Mouse (Mus musculus): ENCODE measurements around the gene Sox30.
"Not testable (repeated sequence)": the region's sequence is repeated elsewhere in the genome, so short reads cannot be mapped to it uniquely, and the experiment has no call there.

The Sox30 gene

DNA sequence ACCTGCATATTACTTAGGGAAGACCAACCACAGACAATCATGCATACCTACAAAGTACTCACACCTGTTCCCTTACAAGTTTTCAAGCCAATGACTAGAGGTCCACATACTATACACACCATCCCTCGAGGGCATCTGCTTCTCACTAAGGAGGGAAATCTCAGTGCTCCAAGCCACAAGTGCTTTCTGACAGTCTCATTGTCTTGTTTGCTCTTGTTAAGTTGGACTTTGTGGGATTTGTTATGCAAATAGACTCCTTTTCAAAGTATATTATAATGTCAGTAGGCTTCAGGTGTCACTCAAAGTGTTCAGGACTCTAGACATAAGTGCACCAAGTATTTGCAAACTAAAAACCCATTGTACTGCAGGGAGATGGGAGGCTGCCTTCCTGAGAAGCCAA lies 40.1 kb downstream of the Sox30 start:
- DNase-seq (ENCODE audit: extremely low spot score, low spot score) = no peak

- DNase-seq (ENCODE audit: extremely low spot score, low spot score) = no peak
Measured at GRCm38 (mm10) chr11:46021850-46022249, 41.7 kb downstream of the Sox30 start.

- no peak for DNase-seq (ENCODE audit: extremely low spot score, low spot score)
Measured at GRCm38 (mm10) chr11:46022983-46023382, 42.9 kb downstream of the Sox30 start.

DNA sequence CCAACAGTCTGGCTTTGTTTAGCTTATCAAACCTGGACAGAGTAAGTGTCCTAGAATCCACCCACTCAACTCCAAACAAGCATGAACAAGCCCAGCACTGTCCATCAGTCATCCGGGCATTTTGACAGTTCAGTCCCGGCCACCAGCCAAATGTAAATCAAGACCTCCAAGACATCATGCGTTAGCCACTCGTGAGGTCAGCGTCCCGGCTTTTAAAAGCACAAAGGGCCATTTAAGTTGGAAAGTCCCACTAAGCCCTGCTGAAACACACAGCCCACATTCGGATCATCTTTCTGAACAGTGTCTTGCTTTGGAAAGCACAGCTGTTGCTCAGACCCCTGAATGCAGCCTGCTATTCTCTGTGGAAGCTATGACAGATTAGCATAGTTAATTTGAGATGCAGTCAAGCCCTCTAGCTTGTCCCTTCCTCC lies 45.9 kb downstream of the Sox30 start:
- DNase-seq (ENCODE audit: extremely low spot score, low spot score) = no peak

- no peak for DNase-seq (ENCODE audit: extremely low spot score, low spot score)
Measured at GRCm38 (mm10) chr11:46027952-46028814, 48.1 kb downstream of the Sox30 start.

- no peak for DNase-seq (ENCODE audit: extremely low spot score, low spot score)
Measured at GRCm38 (mm10) chr11:46029485-46029884, 49.4 kb downstream of the Sox30 start.

GRCm38 (mm10) chr11:46030026-46030425 lies 49.9 kb downstream of the Sox30 start:
- no peak for DNase-seq (ENCODE audit: extremely low spot score, low spot score)

GRCm38 (mm10) chr11:46031470-46031869 lies 51.4 kb downstream of the Sox30 start:
- no peak for DNase-seq (ENCODE audit: extremely low spot score, low spot score)

GRCm38 (mm10) chr11:46032956-46033355 lies 52.8 kb downstream of the Sox30 start:
- DNase-seq (ENCODE audit: extremely low spot score, low spot score) = no peak

- no peak for DNase-seq (ENCODE audit: extremely low spot score, low spot score)
Measured at GRCm38 (mm10) chr11:46036374-46036773, 56.3 kb downstream of the Sox30 start.

DNA sequence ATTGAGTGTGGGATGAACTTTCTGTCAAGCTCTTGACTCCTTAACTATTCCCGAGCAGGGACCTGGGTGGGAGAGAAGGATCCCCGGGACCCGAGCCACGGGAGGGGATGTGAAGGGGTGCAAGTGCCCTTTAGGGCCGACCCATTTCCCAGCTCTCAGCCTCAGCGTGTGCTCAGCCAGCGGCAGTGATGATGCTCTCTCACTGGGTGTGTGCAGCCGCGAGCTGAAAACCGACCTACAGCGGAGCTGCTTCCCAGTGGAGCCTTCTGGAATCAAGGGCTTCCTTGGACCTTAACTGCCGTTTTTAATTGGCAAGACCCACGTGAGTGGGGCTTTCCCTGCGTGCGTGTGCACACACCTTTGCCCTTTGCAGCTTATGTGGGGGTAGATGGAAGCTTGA lies 58.8 kb downstream of the Sox30 start:
- no peak for DNase-seq (ENCODE audit: extremely low spot score, low spot score)

DNA sequence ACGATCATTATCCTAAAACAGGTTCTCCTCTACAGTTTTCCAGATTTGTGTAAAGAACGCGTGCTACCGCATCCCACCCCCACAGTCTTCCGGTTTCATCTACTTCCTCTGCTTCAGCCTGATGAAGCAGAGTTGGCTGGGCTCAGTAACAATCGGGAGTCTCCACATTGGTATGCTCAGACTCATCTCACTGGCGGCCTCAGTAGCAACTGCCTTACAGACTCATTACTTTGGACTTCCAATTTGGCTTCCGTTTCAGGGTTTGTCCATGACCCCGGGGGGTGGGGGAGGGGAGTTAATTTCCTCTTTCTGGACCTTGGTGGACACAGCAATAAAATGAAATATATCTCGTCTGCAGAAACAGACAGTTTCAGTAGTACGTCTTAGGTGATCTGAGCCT lies 59.2 kb downstream of the Sox30 start:
- DNase-seq (ENCODE audit: extremely low spot score, low spot score) = no peak

- no peak for DNase-seq (ENCODE audit: extremely low spot score, low spot score)
Measured at GRCm38 (mm10) chr11:46040841-46041556, 60.9 kb downstream of the Sox30 start.

DNA sequence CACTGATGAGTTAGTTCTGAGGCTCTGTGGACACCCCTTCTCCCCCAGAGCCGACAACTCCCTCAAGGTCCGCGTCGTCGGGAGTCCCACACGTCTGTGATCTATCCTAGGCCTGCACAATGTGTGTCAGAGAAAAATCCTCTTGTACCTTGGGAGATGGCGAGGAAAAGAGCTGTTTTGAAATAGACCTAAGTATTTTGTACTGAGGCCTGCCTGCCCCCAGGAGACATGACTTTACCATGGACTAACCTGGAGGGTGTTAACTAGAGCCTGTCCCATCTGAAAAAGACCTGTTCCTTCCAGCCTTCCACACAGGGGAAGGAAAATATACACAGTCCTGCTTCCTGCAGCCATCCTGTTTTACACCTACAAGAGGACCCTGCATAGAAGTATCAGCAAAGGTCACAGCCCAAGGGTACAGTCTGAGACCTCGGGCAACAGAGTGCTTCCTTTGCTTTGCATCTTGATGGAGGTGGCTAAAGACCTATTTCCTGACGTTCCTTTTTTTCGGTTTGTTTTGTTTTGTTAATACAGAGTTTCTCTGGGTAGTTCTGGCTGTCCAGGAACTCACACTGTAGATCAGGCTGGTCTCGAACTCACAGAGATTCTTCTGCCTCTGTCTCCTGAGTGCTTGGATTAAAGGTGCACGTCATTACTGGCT lies 61.6 kb downstream of the Sox30 start:
- DNase-seq (ENCODE audit: extremely low spot score, low spot score) = no peak

GRCm38 (mm10) chr11:46044781-46045180 lies 64.7 kb downstream of the Sox30 start:
- no peak for DNase-seq (ENCODE audit: extremely low spot score, low spot score)

DNA sequence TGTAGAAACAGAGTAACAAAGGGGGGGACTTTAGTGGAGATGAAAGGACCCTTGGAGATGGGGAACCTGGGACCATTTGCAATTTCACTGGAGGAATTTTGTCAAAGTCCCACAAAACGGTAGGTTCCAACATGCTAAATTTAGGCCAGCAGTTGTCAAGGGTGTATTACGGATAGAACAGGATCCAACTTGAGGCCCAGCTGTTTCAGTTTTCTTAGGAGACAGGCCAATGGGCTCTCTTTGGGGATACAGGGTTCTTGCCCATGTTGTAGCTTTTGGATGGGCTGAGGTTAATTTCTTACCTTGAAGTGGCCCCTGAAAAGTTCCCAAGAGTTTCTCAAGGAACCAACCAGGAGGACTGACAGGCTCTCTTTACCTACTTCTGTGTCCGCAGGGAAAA lies 67.2 kb downstream of the Sox30 start:
- DNase-seq (ENCODE audit: extremely low spot score, low spot score) = no peak

- DNase-seq (ENCODE audit: extremely low spot score, low spot score) = not testable (repeated sequence)
Measured at GRCm38 (mm10) chr11:46052105-46052659, 72.1 kb downstream of the Sox30 start, which contains the start of gene Gm12166. Gene Gm12166, minus strand, starts transcription at chr11:46052321.

- DNase-seq (ENCODE audit: extremely low spot score, low spot score) = not testable (repeated sequence)
Measured at GRCm38 (mm10) chr11:46053457-46053856, 73.3 kb downstream of the Sox30 start.

DNA sequence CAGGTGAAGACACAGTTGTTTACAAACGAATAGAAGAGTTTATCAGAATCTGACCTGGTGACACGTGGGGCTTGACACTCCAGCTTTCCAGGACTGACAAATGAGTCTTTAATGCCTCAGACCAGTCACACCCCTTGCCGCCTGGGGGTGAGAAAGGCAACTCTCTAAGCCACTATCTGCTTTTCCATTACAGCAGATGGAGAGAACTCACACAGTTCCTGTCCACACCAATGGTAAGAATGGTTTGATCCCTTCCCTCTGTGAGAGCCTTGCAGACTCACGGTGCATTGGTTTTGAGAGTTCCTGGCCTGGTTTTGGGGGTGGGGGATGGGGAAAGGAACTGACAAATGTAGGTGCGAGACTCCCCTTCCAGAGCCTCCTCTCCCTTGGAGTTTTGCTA lies 74.2 kb downstream of the Sox30 start:
- DNase-seq (ENCODE audit: extremely low spot score, low spot score) = no peak

DNA sequence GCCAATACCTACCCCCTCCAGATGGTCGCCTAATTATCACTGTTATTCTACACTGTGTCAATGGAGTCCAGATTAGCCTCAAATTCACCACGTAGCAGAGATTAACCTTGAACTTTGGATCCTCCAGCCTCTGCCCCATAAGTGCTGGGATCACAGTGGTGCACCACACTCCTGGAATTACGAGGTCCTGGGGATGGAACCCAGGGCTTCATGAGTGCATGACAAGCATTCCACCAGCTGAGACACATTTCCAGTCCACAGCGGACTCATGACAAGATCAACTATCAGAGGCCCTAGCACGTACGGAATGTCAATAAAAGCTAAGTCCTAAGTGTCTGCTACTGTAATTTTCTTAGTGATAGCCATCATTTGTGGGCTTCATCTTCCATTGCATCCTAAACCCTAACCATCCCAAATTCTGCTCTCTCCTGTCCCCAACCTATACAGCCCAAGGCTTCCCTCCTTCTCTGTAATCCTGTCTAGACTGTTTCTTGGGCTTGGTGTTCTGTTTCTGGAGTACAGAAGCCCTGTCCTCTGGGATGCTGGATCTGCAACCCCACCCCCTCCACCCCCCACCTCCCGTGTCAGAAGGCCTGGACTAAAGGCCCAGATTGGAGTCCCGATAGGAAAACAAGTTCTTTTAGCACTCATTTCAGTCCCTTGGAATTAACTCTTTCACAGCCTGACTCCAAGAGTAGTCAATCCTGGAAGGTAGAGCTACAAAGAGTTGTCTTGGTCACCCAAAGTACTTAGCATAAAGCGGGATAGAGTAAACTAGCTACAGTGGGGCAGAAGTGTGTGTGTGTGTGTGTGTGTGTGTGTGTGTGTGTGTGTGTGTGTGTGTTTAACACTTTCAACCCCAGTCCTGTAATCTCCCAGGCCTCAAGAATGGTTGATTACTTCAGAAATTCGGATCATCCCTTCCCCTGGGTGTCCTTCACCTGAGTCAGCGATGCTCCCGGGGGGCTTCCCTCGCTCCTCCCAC lies 75.1 kb downstream of the Sox30 start:
- DNase-seq (ENCODE audit: extremely low spot score, low spot score) = no peak

Measured in neural tube, embryonic 10.5 days (tissue).